Mouse (Mus musculus): ENCODE measurements around the gene Psme2b. TPM values are rescaled to one million over a fixed set of nuclear protein-coding genes. Genes with fewer than 3 reads are reported as not detected.
"Not testable (repeated sequence)": the region's sequence is repeated elsewhere in the genome, so short reads cannot be mapped to it uniquely, and the experiment has no call there.

Psme2b gene
- polyA plus RNA-seq, 1 experiment from 2014 or later, result 1.0 TPM

DNA sequence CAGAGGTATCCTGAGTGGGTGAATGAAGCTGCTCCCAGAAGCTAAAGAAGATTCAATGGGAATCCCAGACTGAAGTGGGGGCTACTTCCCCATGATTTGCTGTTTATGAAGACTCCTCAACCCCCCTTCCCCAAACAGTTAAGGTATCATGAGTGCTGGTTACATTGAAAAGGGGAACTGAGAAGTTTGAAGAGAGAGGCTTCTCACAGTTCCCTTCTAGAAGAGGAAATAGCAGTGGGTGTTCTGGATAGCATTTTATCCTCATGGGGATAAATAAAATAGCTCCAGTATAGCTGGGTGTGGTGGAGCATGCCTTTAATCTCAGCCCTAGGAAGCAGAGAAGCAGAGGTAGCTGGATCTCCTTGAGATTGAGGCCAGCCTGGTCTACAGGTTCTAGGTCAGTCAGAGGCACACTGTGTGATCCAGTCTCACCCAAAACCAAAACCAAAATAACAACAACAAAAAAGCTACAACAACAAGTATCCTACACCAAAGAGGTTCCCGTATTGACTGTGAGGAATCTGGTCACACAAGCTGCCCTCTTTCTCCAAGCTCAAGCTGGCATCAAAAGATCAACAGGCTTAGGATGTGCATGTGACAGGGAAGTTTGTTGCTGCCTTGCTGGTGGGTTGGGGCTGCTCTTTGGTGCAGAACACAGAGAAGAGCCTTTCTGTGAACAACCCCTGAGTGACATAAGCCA lies 32.4 kb upstream of the Psme2b start, which contains the start of gene Olfr56:
Olfr56 (plus strand) TSS at position 650 of the 700 bp plus-strand sequence.
- WGBS, result no CpG with 5 or more reads among the region's 1 CpGs
- not testable (repeated sequence) for ATAC-seq

DNA sequence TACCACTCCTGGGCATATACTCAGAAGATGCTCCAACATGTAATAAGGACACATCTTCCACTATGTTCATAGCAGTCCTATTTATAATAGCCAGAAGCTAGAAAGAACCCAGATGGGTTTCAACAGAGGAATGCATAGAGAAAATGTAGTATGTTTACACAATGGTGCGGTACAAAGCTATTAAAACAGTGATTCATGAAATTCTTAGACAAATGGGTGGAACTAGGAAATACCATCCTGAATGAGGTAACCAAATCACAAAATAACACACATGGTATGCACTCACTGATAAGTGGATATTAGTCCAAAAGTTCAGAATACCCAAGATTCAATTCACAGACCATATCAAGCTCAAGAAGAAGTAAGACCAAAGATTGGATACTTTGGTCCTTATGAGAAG lies 28.7 kb upstream of the Psme2b start:
- H3K4me3 ChIP-seq (replicated peaks; ENCODE audit: low read length); H3K9me3 ChIP-seq (ENCODE audit: control insufficient read depth, low read length); H3K9ac ChIP-seq (replicated peaks; ENCODE audit: low read depth, low read length); ATAC-seq; H3K4me2 ChIP-seq (ENCODE audit: low read length); H3K27me3 ChIP-seq (replicated peaks; ENCODE audit: control insufficient read depth, insufficient read depth, low read length); H3K4me1 ChIP-seq (replicated peaks; ENCODE audit: control insufficient read depth, insufficient read depth, low read length); H3K27ac ChIP-seq (ENCODE audit: low read length); H3K36me3 ChIP-seq (ENCODE audit: control insufficient read depth, insufficient read depth): not testable (repeated sequence)
- no CpG with 5 or more reads among the region's 1 CpGs for WGBS

More for the DNA sequence above, 32.4 kb upstream of the Psme2b start, which contains the start of gene Olfr56:
- H3K4me2 ChIP-seq (ENCODE audit: low read length); H3K9ac ChIP-seq (replicated peaks; ENCODE audit: low read depth, low read length); H3K4me3 ChIP-seq (replicated peaks; ENCODE audit: low read length); H3K9me3 ChIP-seq (ENCODE audit: control insufficient read depth, low read length); H3K27me3 ChIP-seq (replicated peaks; ENCODE audit: control insufficient read depth, insufficient read depth, low read length); H3K36me3 ChIP-seq (ENCODE audit: control insufficient read depth, insufficient read depth); H3K4me1 ChIP-seq (replicated peaks; ENCODE audit: control insufficient read depth, insufficient read depth, low read length); H3K27ac ChIP-seq (ENCODE audit: low read length): not testable (repeated sequence)

DNA sequence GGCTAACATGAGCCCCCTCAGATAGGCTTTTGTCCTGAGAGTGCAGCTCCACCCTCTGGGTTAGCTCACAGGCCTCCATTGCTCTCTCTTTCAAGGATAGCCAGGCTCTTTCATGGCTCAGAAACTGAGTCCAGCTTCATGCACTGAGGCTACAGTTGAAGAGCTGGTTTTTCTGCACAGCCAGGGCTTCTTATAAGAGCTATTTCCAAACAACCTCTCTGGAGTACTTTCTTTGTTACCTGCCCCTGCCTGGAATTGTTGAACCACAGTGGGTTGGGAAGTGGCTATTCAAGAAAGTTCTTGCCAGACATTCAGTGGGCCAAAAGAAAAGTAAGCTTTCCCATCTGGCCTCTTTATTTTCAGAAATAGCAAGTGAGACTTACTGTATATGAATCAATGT lies 6.7 kb downstream of the Psme2b start:
- H3K9me3 ChIP-seq (ENCODE audit: control insufficient read depth, low read length); H3K27me3 ChIP-seq (replicated peaks; ENCODE audit: control insufficient read depth, insufficient read depth, low read length); H3K36me3 ChIP-seq (ENCODE audit: control insufficient read depth, insufficient read depth); H3K27ac ChIP-seq (ENCODE audit: low read length); ATAC-seq; H3K4me2 ChIP-seq (ENCODE audit: low read length); H3K9ac ChIP-seq (replicated peaks; ENCODE audit: low read depth, low read length); H3K4me1 ChIP-seq (replicated peaks; ENCODE audit: control insufficient read depth, insufficient read depth, low read length); H3K4me3 ChIP-seq (replicated peaks; ENCODE audit: low read length): not testable (repeated sequence)

DNA sequence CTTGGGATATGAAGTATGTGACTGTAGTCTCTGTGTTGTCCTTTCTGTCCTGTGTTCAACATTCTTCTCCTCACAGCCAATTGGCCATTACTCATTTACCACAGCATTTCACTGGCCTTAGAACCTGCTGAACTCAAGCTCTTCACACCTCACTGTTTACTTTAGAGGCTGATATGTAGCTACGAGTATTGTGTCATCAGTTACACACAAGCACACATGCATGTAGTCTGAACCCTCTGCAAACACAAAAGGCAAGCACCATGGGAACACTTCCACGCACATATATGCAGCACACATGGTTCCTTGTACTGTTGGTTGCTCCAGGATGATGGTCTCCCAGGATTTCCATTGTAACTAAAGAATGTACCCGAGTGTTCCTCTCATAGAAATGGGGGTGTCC lies 10.7 kb downstream of the Psme2b start:
- H3K4me2 ChIP-seq (ENCODE audit: low read length); H3K9ac ChIP-seq (replicated peaks; ENCODE audit: low read depth, low read length); ATAC-seq; H3K36me3 ChIP-seq (ENCODE audit: control insufficient read depth, insufficient read depth); H3K9me3 ChIP-seq (ENCODE audit: control insufficient read depth, low read length); H3K27me3 ChIP-seq (replicated peaks; ENCODE audit: control insufficient read depth, insufficient read depth, low read length); H3K4me3 ChIP-seq (replicated peaks; ENCODE audit: low read length); H3K27ac ChIP-seq (ENCODE audit: low read length); H3K4me1 ChIP-seq (replicated peaks; ENCODE audit: control insufficient read depth, insufficient read depth, low read length): not testable (repeated sequence)
- WGBS, result no CpG with 5 or more reads among the region's 3 CpGs

DNA sequence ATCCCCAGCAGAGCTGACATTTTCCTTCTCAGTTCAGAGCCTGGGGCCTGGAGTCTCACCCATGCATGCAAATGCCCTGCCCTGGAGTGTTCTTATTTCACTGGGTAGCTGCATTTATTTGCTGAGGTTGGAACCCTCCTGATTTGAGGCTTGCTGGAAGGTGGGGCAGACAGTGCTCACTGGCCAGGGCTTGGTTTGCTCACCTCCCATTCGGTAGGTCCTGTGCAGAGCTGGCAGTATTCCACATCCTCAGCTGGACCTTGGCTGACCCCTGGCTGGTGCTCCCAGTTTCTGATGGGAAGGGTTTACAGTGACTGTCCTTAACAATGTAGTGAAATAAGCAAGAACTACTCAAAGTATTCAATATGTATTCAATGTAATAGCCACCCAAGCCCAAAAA lies 12.1 kb downstream of the Psme2b start:
- H3K4me3 ChIP-seq (replicated peaks; ENCODE audit: low read length); ATAC-seq; H3K36me3 ChIP-seq (ENCODE audit: control insufficient read depth, insufficient read depth); H3K4me2 ChIP-seq (ENCODE audit: low read length); H3K27ac ChIP-seq (ENCODE audit: low read length); H3K9ac ChIP-seq (replicated peaks; ENCODE audit: low read depth, low read length); H3K27me3 ChIP-seq (replicated peaks; ENCODE audit: control insufficient read depth, insufficient read depth, low read length); H3K9me3 ChIP-seq (ENCODE audit: control insufficient read depth, low read length); H3K4me1 ChIP-seq (replicated peaks; ENCODE audit: control insufficient read depth, insufficient read depth, low read length): not testable (repeated sequence)
- 73% methylated on average over 1 of the region's 1 CpGs for WGBS

DNA sequence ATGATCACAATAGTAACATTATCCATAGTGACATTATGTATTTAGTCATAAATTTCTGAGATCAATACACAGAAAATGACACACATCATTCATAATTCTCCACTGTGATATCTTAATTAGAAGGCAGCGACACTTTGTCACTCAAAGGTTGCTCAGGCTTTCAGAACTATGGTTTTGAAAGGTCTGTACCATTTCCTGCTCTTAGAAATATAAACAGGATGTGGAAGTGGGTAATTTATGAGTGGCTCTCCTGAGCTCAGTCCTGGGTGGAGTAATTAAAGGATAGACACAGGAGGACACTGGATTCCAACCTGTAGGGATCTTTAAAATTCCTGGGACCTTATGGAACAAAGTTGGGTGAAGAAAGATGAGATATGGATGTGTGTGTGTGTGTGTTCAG lies 12.6 kb downstream of the Psme2b start:
- not testable (repeated sequence) for H3K27me3 ChIP-seq (replicated peaks; ENCODE audit: control insufficient read depth, insufficient read depth, low read length); ATAC-seq; H3K36me3 ChIP-seq (ENCODE audit: control insufficient read depth, insufficient read depth); H3K4me1 ChIP-seq (replicated peaks; ENCODE audit: control insufficient read depth, insufficient read depth, low read length); H3K9ac ChIP-seq (replicated peaks; ENCODE audit: low read depth, low read length); H3K27ac ChIP-seq (ENCODE audit: low read length); H3K9me3 ChIP-seq (ENCODE audit: control insufficient read depth, low read length); H3K4me2 ChIP-seq (ENCODE audit: low read length); H3K4me3 ChIP-seq (replicated peaks; ENCODE audit: low read length)
- WGBS, result 91% methylated on average over 1 of the region's 1 CpGs

DNA sequence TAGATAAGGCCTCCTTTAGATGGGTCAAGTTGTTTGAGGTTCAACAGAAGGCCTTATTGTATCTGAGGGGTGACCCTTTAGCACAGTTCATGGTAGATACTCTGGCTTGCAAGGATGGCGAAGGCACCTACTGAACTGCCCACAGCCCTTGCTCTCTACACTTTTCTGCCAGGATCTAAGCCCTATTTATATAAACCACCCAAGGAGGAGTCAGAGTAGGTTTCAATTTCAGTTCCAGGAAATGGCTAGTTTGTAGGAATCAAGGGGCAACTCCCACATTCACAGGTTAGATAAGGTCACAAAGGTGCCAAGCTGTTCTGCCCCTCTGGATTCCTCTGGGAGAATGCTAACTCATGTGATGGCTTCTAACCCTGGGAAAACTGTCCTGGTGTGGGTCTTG lies 17.9 kb downstream of the Psme2b start:
- ATAC-seq; H3K27me3 ChIP-seq (replicated peaks; ENCODE audit: control insufficient read depth, insufficient read depth, low read length): not testable (repeated sequence)

DNA sequence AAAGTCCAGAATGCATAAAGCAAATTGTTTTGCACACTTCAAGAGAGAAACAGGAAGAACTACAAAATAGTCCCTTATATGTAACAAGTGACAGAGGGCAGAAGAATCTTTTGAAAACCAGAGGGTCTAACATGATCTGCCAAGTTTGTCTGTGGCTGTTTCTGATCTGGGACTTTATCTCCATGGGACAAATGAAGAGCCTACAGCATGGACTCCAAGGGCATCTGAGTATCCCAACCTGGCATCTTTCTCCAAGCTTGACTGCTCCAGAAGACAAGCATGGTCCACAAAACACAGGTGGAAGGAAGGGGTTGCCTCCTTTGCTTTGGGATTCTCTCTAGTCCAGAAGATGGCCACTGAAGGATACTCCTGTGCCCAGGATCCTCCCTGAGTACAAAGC lies 19.6 kb downstream of the Psme2b start:
- not testable (repeated sequence) for ATAC-seq; H3K27ac ChIP-seq (ENCODE audit: low read length)

More for the DNA sequence above, 17.9 kb downstream of the Psme2b start:
- H3K4me1 ChIP-seq (replicated peaks; ENCODE audit: control insufficient read depth, insufficient read depth, low read length); H3K9ac ChIP-seq (replicated peaks; ENCODE audit: low read depth, low read length); H3K4me3 ChIP-seq (replicated peaks; ENCODE audit: low read length); H3K9me3 ChIP-seq (ENCODE audit: control insufficient read depth, low read length); H3K27ac ChIP-seq (ENCODE audit: low read length); H3K4me2 ChIP-seq (ENCODE audit: low read length); H3K36me3 ChIP-seq (ENCODE audit: control insufficient read depth, insufficient read depth): not testable (repeated sequence)
- WGBS, result 90% methylated on average over 1 of the region's 1 CpGs

DNA sequence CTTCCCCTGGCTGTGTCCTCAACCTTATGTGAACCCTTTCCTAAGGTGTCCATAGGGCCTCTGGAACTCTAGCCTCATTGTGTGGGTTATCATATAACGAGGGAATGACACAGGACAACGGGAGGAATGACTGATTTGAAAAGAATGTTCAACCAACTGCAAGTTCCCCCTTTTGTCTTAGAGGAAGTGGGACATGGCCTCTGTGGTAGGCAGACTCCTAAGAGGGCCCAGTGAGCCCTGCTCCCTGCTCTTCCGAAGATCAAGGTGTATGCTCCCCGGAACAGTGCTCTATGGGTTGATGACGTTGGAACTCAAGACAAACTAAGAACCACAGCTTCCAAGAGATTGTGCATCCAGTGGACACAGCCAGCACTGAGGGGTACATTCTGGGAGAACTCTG lies 22.2 kb downstream of the Psme2b start:
- H3K9ac ChIP-seq (replicated peaks; ENCODE audit: low read depth, low read length); H3K36me3 ChIP-seq (ENCODE audit: control insufficient read depth, insufficient read depth); H3K4me1 ChIP-seq (replicated peaks; ENCODE audit: control insufficient read depth, insufficient read depth, low read length); H3K4me2 ChIP-seq (ENCODE audit: low read length); H3K27me3 ChIP-seq (replicated peaks; ENCODE audit: control insufficient read depth, insufficient read depth, low read length); H3K9me3 ChIP-seq (ENCODE audit: control insufficient read depth, low read length); H3K4me3 ChIP-seq (replicated peaks; ENCODE audit: low read length); H3K27ac ChIP-seq (ENCODE audit: low read length); ATAC-seq: not testable (repeated sequence)
- WGBS, result 73% methylated on average over 5 of the region's 5 CpGs

More for the DNA sequence above, 19.6 kb downstream of the Psme2b start:
- not testable (repeated sequence) for H3K27me3 ChIP-seq (replicated peaks; ENCODE audit: control insufficient read depth, insufficient read depth, low read length); H3K9me3 ChIP-seq (ENCODE audit: control insufficient read depth, low read length); H3K4me3 ChIP-seq (replicated peaks; ENCODE audit: low read length); H3K4me1 ChIP-seq (replicated peaks; ENCODE audit: control insufficient read depth, insufficient read depth, low read length); H3K9ac ChIP-seq (replicated peaks; ENCODE audit: low read depth, low read length); H3K36me3 ChIP-seq (ENCODE audit: control insufficient read depth, insufficient read depth); H3K4me2 ChIP-seq (ENCODE audit: low read length)

DNA sequence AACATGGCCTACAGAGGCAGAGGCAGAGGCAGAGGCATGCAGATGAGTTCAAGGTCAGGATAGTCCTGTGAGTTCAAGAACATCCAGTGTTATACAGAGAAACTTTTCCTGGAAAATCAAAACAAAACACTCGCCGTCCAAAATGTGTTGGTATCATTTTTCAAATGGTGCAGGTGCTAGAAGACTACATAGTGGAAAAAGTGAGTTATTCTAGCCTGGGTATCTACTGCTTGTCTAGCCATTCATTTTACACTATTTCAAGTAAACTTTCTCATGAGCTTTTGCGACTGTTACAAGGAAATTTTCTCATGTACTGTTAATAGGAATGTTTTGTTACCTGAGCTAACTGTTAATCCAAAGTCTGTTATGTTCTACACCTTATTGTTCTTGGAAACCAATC lies 27.6 kb downstream of the Psme2b start:
- 90% methylated on average over 3 of the region's 3 CpGs for WGBS
- Histone ChIP-seq H3K4me2 (ENCODE audit: low read length) (no peak overlapping the region), H3K27me3 (replicated peaks; ENCODE audit: control insufficient read depth, insufficient read depth, low read length) (no peaks in the 10 kb centered on the region), H3K9ac (replicated peaks; ENCODE audit: low read depth, low read length) (no peak overlapping the region), H3K4me3 (replicated peaks; ENCODE audit: low read length) (no peak overlapping the region), H3K27ac (ENCODE audit: low read length) (no peak overlapping the region), H3K4me1 (replicated peaks; ENCODE audit: control insufficient read depth, insufficient read depth, low read length) (no peaks in the 10 kb centered on the region), H3K9me3 (ENCODE audit: control insufficient read depth, low read length) (no peaks in the 10 kb centered on the region), H3K36me3 (ENCODE audit: control insufficient read depth, insufficient read depth) (no peaks in the 10 kb centered on the region)
- no peak for ATAC-seq
